Mouse (Mus musculus) cerebellum, adult 9-11 months (tissue): ENCODE data around the gene Kcns1.

Source experiments
- DNase-seq: peaks from one replicate; pipeline ENCODE4 v3.0.0; 2022

Gene Kcns1

DNA sequence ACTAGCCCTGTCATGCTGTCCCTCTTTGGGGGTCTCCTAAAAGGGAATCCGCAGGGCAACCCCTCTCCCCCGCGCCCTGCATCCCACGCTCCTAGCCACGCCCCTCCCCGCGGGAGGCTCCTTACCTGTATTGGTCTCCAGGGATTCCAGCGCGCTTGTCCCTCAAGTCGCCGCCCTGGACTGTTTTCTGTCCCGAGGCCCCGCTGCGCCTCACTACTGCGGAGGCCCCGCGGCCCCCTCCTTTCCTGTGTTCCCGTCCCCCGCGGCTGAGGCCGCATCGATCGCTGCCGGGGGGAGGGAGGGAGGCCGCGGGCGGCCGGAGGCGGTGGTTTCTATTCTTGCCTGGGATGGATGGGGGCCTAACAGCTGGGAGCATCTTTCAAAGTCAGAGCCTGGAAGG, at the start of gene Kcns1:
Gene Kcns1, minus strand, starts transcription at position 212 of the 400 bp plus-strand sequence.
- no peak for DNase-seq

DNA sequence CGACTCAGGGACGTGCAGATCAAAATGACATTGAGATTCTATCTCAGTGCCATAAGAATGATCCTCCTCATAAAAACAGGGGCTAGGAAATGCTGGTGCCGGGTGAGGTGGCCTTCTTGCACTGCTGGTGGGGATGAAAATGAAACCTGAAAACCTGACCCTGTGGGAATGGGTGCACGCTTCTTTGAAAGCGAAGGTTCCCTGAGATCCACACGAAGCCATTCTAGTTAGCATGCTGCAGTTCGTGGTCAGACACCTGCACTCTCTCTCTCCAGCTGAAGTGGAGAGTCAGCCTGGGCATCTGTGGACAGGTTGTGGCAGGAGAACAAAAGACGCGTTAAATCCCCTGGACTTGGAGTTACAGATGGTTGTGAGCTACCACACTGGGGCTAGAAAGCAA, 48.4 kb upstream of the Kcns1 start:
- no peak for DNase-seq

GRCm38 (mm10) chr2:164212711-164213110, 41.8 kb upstream of the Kcns1 start:
- DNase-seq, result peak; percentile 17

GRCm38 (mm10) chr2:164210892-164211291, 40.0 kb upstream of the Kcns1 start:
- no peak for DNase-seq

DNA sequence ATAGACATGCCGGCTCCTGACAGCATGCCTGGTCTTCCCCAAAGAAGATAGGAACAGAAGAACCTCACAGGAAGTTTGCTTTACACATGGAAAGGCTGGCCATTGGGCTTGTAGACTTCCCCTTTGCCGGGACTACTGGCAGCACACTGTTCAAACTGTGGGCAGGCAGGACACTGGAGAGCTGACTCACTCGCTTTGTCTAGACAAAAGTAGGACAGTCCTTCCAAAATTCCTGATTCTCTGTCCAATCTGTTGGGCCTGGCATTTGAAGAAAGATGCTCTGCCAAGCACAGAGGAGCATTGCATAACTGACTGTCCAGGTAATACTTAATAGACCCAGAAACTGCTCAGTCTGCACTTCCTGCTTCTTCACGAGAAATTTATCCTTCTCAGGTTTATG, 35.8 kb upstream of the Kcns1 start:
- DNase-seq, result peak; percentile 88

DNA sequence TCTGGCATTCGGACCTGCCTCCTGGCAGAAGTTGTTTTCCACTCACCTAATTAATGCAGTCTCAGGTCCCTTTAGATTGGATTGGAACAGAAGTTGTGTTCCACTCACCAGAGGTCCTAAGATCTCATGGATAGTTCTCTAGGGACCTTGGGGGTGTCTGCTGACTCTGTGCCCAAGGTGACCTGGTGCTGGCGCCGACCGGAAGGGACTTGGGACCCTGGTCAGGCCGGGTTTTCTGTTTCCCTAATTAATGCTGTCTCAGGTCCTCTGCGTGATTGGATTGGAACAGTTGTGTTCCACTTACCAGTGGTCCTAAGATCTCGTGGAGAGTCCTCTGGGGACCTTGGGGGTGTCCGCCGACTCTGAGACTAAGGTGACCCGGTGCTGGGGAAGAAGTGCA, 35.1 kb upstream of the Kcns1 start:
- peak; percentile 10 for DNase-seq

GRCm38 (mm10) chr2:164199626-164200327, 28.9 kb upstream of the Kcns1 start, which contains the start of gene Wfdc15a:
Wfdc15a (minus strand) TSS chr2:164200130.
- no peak for DNase-seq

DNA sequence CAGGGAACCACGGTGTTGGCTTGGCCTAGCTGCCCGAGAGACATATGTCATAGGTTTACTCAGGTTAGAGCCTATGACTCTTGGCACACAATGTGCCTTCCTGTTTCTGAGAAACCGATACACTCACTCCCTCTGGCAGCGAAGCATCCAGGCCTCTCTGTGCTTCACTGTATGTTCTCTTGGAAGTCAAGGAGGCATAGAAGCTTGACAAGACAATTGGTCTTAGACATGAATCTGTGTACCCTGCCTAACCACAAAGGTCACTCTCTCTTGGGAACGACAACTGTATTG, 25.7 kb upstream of the Kcns1 start:
- no peak for DNase-seq

DNA sequence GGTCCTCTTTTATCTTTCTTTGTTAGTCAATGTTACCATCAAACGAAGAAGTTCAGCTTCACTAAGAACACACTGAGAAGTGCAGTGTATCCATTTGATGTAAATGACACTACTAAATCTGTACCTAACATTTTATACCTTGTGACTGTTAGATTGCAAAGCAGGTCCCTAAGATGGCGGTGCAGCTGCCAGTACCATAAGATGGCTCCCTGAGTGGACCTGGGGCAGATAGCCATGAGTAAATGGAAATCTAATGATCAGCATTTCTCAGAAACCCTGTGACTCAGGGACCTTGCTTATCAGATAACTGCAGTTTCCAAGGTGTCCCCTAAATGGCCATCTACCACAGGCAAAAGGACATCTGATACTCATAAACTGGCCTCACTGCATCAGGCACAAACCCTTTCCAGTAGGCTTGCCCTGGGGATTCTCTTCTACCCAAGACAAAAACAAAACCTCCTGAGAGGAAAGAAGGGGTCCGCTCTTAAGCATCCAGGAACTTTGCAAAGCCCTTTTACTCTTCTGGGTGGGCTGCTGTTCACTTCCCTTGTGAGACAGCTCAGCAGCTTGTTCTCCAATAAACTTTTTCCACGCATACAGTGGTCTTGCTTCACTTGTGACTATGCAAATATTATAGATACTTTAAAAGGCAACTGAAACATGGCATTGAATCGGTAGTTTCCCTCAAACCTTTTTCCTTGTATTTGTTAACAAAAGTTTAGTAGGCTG, 25.2 kb upstream of the Kcns1 start:
- DNase-seq, result no peak

DNA sequence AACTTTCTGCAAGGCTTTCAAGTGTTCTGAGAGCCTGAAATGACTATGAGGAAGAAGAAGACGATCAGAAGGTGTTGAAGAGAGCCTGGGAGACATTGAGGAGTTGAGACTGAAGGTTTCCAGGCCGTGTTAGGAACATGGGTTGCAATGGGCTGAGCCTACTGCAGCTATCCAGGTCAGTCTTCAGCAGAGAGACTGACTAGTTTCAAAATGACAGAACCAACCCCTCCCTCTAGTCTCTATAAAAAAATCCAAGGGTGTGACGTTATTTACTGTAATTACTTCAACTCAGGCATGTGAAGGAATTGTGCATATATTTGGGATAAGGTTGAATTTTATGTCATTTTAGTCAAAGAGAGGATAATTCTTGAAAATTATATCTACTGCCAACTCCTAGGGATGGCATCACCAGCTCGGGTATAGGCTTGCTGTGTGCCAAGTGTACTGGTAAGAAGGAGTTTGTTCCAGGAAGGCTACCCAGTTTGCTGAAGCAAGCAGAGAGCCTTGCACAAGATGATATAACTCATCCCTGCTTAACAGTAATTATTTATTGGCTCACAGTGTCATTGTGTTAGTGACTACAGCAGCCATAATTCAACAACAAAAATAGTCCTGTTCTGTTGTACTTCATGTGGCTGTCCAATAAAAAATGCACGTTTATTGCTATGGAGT, 24.2 kb upstream of the Kcns1 start:
- DNase-seq, result no peak

DNA sequence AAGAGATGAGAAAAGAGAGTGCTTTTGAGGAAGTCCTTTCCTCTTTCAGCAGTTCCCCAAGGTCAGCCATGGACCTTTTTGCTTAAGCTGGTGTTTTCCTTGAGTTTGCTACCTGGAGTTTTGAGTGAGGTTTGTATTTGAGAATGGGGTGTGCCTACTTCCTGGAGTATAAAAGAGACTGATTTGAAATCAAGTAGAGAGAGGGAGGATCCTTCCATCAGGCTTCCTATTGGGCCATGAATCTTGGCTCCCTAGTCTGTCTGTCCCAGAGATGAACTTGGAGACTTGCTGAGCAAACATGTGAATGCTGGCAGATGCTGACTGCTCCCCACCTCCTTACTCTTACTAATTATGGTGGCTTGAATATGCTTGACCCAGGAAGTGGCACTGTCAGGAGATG, 21.4 kb upstream of the Kcns1 start:
- no peak for DNase-seq

GRCm38 (mm10) chr2:164190576-164190975, 19.7 kb upstream of the Kcns1 start, which contains the start of gene Wfdc12:
Wfdc12 (minus strand) TSS chr2:164190608.
- DNase-seq, result no peak

DNA sequence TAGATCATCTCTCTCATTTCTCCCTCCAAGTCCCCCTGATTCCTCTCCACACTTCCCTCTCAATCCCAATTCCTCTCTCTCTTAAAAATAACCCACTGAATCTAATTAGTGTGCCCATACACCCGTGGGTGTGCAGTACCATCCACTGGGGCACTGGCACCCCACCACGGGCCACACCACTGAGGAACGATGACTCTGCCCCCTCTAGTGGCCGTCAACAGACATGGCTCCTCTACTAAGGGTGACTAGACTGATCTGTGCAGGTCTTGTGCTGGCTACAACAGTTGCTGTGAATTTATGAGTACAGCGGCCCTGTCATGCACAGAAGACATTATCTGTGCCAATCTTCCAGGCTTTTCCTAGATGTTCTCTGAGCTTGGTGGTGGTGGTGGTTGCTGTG, 17.8 kb upstream of the Kcns1 start:
- DNase-seq, result no peak

DNA sequence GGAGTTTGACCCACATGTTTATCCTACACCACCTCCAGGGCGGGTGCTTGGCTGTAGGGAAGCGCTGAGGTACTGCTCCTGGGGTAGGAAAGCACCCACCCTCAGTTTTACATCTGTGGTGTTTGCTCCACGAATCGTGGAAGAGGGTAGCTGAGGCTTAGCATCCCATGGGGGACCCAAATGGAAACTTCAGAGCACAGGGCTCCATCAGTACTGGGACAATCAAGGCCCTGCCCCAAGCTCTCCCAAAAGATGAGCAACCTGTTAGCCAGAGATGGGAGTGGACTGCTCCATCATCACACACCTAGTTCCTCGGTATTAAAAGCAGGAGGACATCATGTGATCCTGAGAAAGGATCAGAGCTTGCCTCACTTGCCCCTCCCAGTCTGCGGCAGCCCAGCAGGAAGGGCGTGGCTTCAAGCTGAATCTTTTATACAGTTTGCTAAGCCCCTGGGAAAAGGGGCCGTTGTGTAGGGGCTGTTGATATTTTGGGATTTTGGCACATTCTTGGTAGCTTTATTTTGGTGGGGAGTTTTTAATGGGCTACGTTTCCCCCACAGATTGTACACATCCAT, 13.3 kb upstream of the Kcns1 start:
- no peak for DNase-seq

GRCm38 (mm10) chr2:164183340-164183739, 12.4 kb upstream of the Kcns1 start:
- no peak for DNase-seq

GRCm38 (mm10) chr2:164182692-164183255, 11.9 kb upstream of the Kcns1 start, which contains the start of gene Wfdc5:
Wfdc5 (minus strand) TSS chr2:164182742.
- no peak for DNase-seq

GRCm38 (mm10) chr2:164180770-164181169, 9.9 kb upstream of the Kcns1 start:
- DNase-seq, result no peak

DNA sequence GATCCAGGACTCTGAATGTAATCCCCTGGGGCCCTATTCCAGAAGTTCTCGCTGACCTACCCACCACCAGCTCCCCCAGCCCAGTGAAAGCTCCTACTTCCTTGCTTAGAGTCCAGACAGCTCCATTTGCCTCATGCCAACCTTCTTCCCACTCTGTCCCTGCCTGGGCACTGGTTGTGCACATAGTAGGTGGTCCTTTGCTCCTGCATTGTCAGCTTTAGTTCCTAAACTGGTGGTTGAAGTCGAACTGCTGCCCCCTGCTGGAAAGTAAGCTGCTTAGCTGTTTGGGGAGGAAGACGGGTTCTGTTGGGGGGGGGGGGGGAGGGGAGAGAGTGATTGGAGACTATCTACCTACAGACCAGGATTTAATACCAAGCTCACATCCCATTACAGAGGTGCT, 9.2 kb upstream of the Kcns1 start:
- DNase-seq, result no peak

GRCm38 (mm10) chr2:164177831-164178230, 6.9 kb upstream of the Kcns1 start:
- DNase-seq, result no peak

DNA sequence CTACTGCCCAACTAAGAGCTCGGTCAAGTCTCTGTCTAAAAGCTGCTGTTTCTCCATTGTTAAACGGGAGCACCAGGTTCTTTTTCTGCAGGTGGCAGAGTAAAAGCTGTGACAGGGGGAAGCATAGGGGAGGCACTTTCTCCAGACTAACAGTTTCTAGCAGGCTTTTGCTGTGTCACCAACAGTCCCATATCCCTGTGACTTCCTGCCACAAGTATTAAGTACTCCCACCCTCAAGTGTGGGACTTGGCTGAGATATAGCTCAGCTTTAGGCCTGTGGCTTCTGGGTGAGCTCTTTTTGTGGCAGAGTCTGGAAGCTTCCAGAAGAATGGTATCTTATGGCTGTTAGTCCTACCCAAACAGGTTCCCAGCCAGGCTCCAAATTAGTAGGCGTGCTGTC, 4.9 kb upstream of the Kcns1 start:
- no peak for DNase-seq

- DNase-seq, result peak; percentile 47
Measured at GRCm38 (mm10) chr2:164174649-164175395, 3.9 kb upstream of the Kcns1 start.

- no peak for DNase-seq
Measured at GRCm38 (mm10) chr2:164173394-164173793, 2.5 kb upstream of the Kcns1 start.

DNA sequence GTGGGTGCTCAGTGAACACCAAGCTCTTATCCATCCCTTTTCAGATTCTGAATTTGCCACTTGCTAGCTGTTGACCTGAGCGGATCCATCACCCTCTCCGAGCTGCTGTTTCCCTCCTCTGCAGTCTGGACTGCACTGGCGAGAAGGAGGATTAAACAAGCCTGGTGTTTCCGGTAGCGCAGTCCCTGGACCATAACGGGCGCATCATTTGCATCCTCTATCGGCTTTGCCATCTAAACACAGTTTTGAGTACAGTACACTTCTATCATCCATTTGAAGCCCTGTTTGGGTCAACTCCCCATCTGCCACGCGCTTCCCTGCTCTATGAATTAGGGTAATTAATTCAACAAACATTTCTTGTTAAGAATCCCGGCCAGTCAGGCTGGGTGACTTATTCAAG, 587 bp downstream of the Kcns1 start:
- no peak for DNase-seq
